8 mouse cellular contexts compared by ENCODE assay signal in the genomic region with DNA sequence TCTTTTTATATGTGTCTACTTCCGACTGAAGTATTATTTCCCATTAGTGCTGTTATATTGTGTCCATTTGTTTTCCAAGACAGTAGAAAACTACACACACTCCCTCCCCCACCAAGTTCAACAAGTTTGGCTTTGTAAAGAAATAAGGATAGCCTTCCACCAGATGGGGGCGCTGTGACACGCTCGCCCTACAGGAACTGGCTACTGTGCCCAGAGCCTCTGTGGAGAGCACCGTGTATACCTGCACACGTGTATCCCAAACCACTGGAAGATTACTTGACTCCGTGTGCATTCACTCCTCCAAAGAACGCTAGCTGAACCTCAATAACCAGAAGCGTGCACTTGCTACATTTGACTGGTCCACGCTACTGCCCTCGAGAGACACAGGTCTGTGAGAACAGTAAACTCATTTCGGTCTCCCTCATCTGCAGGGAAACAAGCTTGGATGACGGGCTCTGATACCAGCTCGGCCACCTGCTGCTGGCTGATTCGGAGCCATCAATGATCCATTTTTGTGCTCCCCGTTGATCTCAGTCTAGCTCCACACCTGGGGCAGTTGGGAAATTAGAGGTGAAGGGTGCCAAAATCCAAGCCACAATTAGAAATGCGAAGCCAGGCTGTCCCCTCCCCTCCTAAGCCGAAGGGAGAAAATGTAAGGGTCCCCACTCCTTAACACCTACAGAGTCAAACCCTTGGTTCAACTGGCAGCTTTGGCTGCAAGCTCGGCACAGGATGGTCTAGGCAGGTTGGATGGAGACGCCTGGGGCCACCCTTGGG. TPM values are rescaled to one million over a fixed set of nuclear protein-coding genes. Genes with fewer than 3 reads are reported as not detected.
DNase-seq lines count a peak whose midpoint lies in the region; ATAC-seq and TF ChIP-seq lines count a peak whose summit lies in the region.

A gene (plus strand): TSS at position 224 of the 777 bp plus-strand sequence.

- DNase-seq in adrenal gland, adult 8-10 months = no peak
- DNase-seq in embryonic facial prominence, embryonic 10.5 days (ENCODE audit: low spot score) = peak; percentile 75
- peak; percentile 73 for DNase-seq in heart, adult 8-10 months (ENCODE audit: low spot score)
- DNase-seq in kidney, adult 2 months = peak; percentile 67
- peak; percentile 62 for DNase-seq in urinary bladder, adult 2 months (ENCODE audit: low spot score)

- ATAC-seq in CD4-positive, CD25-positive, alpha-beta regulatory T cell, adult 4 months = peak; percentile 56
- peak; percentile 50; the same call in 1 of the 2 replicates for ATAC-seq in lung, embryonic 15.5 days (ENCODE audit: borderline replicate concordance, extremely low read depth, low FRiP score, low TSS enrichment)

- no peaks in the 10 kb centered on the region for H3K9me3 ChIP-seq in embryonic facial prominence, embryonic 10.5 days
- H3K9me3 ChIP-seq in lung, embryonic 15.5 days = no peaks in the 10 kb centered on the region

- peak; percentile 71 for TF ChIP-seq CTCF in kidney, adult 2 months (conservative IDR thresholded peaks at IDR 0.05; ENCODE audit: insufficient read depth, insufficient read length, low read depth, low read length)
- TF ChIP-seq CTCF in olfactory bulb, adult 2 months (IDR thresholded peaks at IDR 0.05; ENCODE audit: insufficient read depth, low read depth, low read length) = 0 out of 2 replicates have a peak, but pooled peaks have one; percentile 14

- H3K36me3 ChIP-seq in embryonic facial prominence, embryonic 10.5 days (replicated peaks) = no peaks in the 10 kb centered on the region
- no peaks in the 10 kb centered on the region for H3K36me3 ChIP-seq in kidney, adult 2 months (ENCODE audit: control insufficient read depth, insufficient read depth, low read length)
- H3K36me3 ChIP-seq in lung, embryonic 15.5 days = no peaks in the 10 kb centered on the region

- TF ChIP-seq POLR2A in kidney, adult 2 months (IDR thresholded peaks at IDR 0.05; ENCODE audit: low read depth, low read length) = no peak
- TF ChIP-seq POLR2A in olfactory bulb, adult 2 months (IDR thresholded peaks at IDR 0.05; ENCODE audit: insufficient read depth, low read depth, low read length) = no peak

- H3K4me3 ChIP-seq in embryonic facial prominence, embryonic 10.5 days = peak within 1 kb of the TSS; percentile 56
- H3K4me3 ChIP-seq in kidney, adult 2 months (ENCODE audit: insufficient read depth, low read depth, low read length) = peak within 1 kb of the TSS; percentile 55
- H3K4me3 ChIP-seq in lung, embryonic 15.5 days = peak within 1 kb of the TSS; percentile 53
- peak within 1 kb of the TSS; percentile 44 for H3K4me3 ChIP-seq in olfactory bulb, adult 2 months (ENCODE audit: insufficient read depth, low read depth, low read length)

- peak within 1 kb of the TSS; percentile 56 for H3K9ac ChIP-seq in lung, embryonic 15.5 days

- H3K27ac ChIP-seq in embryonic facial prominence, embryonic 10.5 days (replicated peaks) = peak within 1 kb of the TSS; percentile 75
- H3K27ac ChIP-seq in kidney, adult 2 months (ENCODE audit: insufficient read depth, low read depth, low read length) = peak within 1 kb of the TSS; percentile 76
- peak within 1 kb of the TSS; percentile 85 for H3K27ac ChIP-seq in lung, embryonic 15.5 days
- H3K27ac ChIP-seq in olfactory bulb, adult 2 months (ENCODE audit: insufficient read depth, low read depth, low read length) = peak within 1 kb of the TSS; percentile 2; the same call in 1 of the 2 replicates

- 2% methylated on average over 20 of the region's 20 CpGs for WGBS in embryonic facial prominence, embryonic 10.5 days
- WGBS in kidney, adult 2 months = 2% methylated on average over 20 of the region's 20 CpGs
- 3% methylated on average over 20 of the region's 20 CpGs for WGBS in lung, embryonic 15.5 days
- WGBS in olfactory bulb, adult 2 months = 12% methylated on average over 20 of the region's 20 CpGs

- H3K4me1 ChIP-seq in embryonic facial prominence, embryonic 10.5 days = peaks cover 30% of the 10 kb centered on the region
- H3K4me1 ChIP-seq in kidney, adult 2 months (ENCODE audit: control insufficient read depth, insufficient read depth, low read length) = no peaks in the 10 kb centered on the region; the same call in 1 of the 2 replicates
- peaks cover 13% of the 10 kb centered on the region; the same call in 1 of the 2 replicates for H3K4me1 ChIP-seq in lung, embryonic 15.5 days
- peaks cover 9% of the 10 kb centered on the region; the same call in 1 of the 2 replicates for H3K4me1 ChIP-seq in olfactory bulb, adult 2 months (ENCODE audit: control insufficient read depth, insufficient read depth, low read length)

- H3K27me3 ChIP-seq in embryonic facial prominence, embryonic 10.5 days (replicated peaks; ENCODE audit: low read depth, poor library complexity, severe bottlenecking) = peaks cover 41% of the 10 kb centered on the region
- no peaks in the 10 kb centered on the region for H3K27me3 ChIP-seq in kidney, adult 2 months (replicated peaks; ENCODE audit: control insufficient read depth, insufficient read depth, low read length)
- H3K27me3 ChIP-seq in lung, embryonic 15.5 days = no peaks in the 10 kb centered on the region

- peak within 1 kb of the TSS; percentile 60 for H3K4me2 ChIP-seq in lung, embryonic 15.5 days

RNA-seq across cellular contexts. Expression of the gene that starts here (rescaled TPM):
- polyA plus RNA-seq in CD4-positive, CD25-positive, alpha-beta regulatory T cell, adult 4 months (2017; shearing (Covaris generic)) = 100 to 1,000 TPM; 560 to 705 TPM
- 10 to 100 TPM; 16.1 to 29.3 (median 22.9) TPM for total RNA-seq in adrenal gland, adult 8-10 months (2022)
- 7.7 and 8.4 TPM in 2 replicates for polyA plus RNA-seq in embryonic facial prominence, embryonic 10.5 days (2016; fragmentation: Nextera tagmentation; extraction: Ambion mirVana)
- total RNA-seq in heart, adult 8-10 months (2022) = 1 to 10 TPM; 7.2 to 8.4 (median 8.0) TPM
- 9.5 and 13.4 TPM in 2 replicates for polyA plus RNA-seq in kidney, adult 2 months (2012; rRNA removed)
- 30.0 and 38.5 TPM in 2 replicates for polyA plus RNA-seq in lung, embryonic 15.5 days (2015; fragmentation: Nextera tagmentation; extraction: Ambion mirVana)
- 702 TPM in 1 of 2 replicates, not detected in the other for polyA plus RNA-seq in olfactory bulb, adult 2 months (2012; ENCODE audit: insufficient read depth, insufficient read length, low replicate concordance, missing spikeins)
- polyA plus RNA-seq in urinary bladder, adult 2 months (2012; rRNA removed) = 59.2 and 62.1 TPM in 2 replicates

Comparison
In these comparisons a context has a peak if more than half of its experiments do, and no peak if none do; other contexts are left out.
1. H3K27ac ChIP-seq: peak in every context shown above with its lines; median percentile 85 in lung, embryonic 15.5 days; 76 in kidney, adult 2 months; 75 in embryonic facial prominence, embryonic 10.5 days; 2 in olfactory bulb, adult 2 months.